Mouse (Mus musculus): ENCODE results near the gene Akap5.

Gene Akap5

GRCm38 (mm10) chr12:76368790-76369205 is 44.1 kb downstream of the Akap5 start:
- no peak for DNase-seq (ENCODE audit: low read depth, low spot score)

- peak; percentile 74 for DNase-seq (ENCODE audit: low read depth, low spot score)
Observed at GRCm38 (mm10) chr12:76369206-76369977, 44.7 kb downstream of the Akap5 start, which contains the start of gene Zbtb25. Gene Zbtb25, minus strand, starts transcription at chr12:76369602.

GRCm38 (mm10) chr12:76369978-76370830 is 45.5 kb downstream of the Akap5 start, which contains the start of gene Zbtb1:
Gene Zbtb1, plus strand, starts transcription at chr12:76370266.
- DNase-seq (ENCODE audit: low read depth, low spot score), result no peak

GRCm38 (mm10) chr12:76370831-76371571 is 46.3 kb downstream of the Akap5 start:
- DNase-seq (ENCODE audit: low read depth, low spot score), result no peak

GRCm38 (mm10) chr12:76372046-76372445 is 47.4 kb downstream of the Akap5 start:
- DNase-seq (ENCODE audit: low read depth, low spot score), result no peak

- no peak for DNase-seq (ENCODE audit: low read depth, low spot score)
Observed at GRCm38 (mm10) chr12:76372881-76373818, 48.5 kb downstream of the Akap5 start.

- DNase-seq (ENCODE audit: low read depth, low spot score), result no peak
Observed at GRCm38 (mm10) chr12:76373991-76374390, 49.3 kb downstream of the Akap5 start.

GRCm38 (mm10) chr12:76374911-76375310 is 50.2 kb downstream of the Akap5 start:
- no peak for DNase-seq (ENCODE audit: low read depth, low spot score)

- no peak for DNase-seq (ENCODE audit: low read depth, low spot score)
Observed at GRCm38 (mm10) chr12:76375506-76375905, 50.8 kb downstream of the Akap5 start.

- no peak for DNase-seq (ENCODE audit: low read depth, low spot score)
Observed at GRCm38 (mm10) chr12:76376649-76377048, 52.0 kb downstream of the Akap5 start.

- no peak for DNase-seq (ENCODE audit: low read depth, low spot score)
Observed at GRCm38 (mm10) chr12:76377059-76377458, 52.4 kb downstream of the Akap5 start.

- DNase-seq (ENCODE audit: low read depth, low spot score), result no peak
Observed at GRCm38 (mm10) chr12:76377726-76378125, 53.0 kb downstream of the Akap5 start.

- no peak for DNase-seq (ENCODE audit: low read depth, low spot score)
Observed at GRCm38 (mm10) chr12:76378556-76378955, 53.9 kb downstream of the Akap5 start.

GRCm38 (mm10) chr12:76380151-76380550 is 55.5 kb downstream of the Akap5 start:
- no peak for DNase-seq (ENCODE audit: low read depth, low spot score)

Measured in retina, adult 2 months (tissue).